Mouse (Mus musculus) c-Kit-positive CD71-positive TER-119-positive erythroid progenitor cells, embryonic 14.5 days (primary cell): ENCODE measurements around the gene Nme4.
"Not testable (repeated sequence)": the region's sequence is repeated elsewhere in the genome, so short reads cannot be mapped to it uniquely, and the experiment has no call there.

Experiments used
- DNase-seq: peaks from one replicate; pipeline ENCODE4 v3.0.0-alpha.2; 2013; ENCODE audit warnings: low spot score

Nme4 gene

GRCm38 (mm10) chr17:26114061-26114460, 18.7 kb upstream of the Nme4 start:
- no peak for DNase-seq

GRCm38 (mm10) chr17:26113181-26113948, 18.0 kb upstream of the Nme4 start, which contains the start of gene Tmem8:
TSS of gene Tmem8 (plus strand) at chr17:26113299.
- no peak for DNase-seq

- DNase-seq, result no peak
These were observed 17.3 kb upstream of the Nme4 start for GRCm38 (mm10) chr17:26112751-26113150.

- DNase-seq, result no peak
These were observed 16.3 kb upstream of the Nme4 start for GRCm38 (mm10) chr17:26111722-26112121.

DNA sequence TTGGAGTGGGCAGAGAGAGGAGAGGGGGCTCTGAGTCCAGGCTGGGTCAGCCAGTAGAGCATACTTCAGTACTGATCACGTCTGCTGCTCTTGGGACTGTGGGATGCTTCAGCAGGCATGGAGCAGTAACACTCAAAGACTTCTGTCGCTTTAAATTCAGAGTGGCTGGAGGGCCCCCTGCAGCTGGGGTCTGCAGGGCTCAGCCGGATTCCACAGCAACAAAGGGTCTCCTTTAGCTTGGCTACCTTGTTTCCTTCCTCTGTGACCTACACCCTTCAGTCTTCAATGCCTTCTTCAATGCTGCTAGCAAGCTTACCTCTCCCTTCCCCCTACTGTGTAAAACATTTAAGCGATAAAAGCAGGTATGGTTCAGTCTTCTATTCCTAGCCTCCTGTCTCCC, 15.6 kb upstream of the Nme4 start:
- no peak for DNase-seq

GRCm38 (mm10) chr17:26110156-26110555, 14.8 kb upstream of the Nme4 start:
- DNase-seq, result no peak

GRCm38 (mm10) chr17:26105619-26106018, 10.2 kb upstream of the Nme4 start:
- DNase-seq, result no peak

GRCm38 (mm10) chr17:26101478-26101877, 6.1 kb upstream of the Nme4 start:
- no peak for DNase-seq

DNA sequence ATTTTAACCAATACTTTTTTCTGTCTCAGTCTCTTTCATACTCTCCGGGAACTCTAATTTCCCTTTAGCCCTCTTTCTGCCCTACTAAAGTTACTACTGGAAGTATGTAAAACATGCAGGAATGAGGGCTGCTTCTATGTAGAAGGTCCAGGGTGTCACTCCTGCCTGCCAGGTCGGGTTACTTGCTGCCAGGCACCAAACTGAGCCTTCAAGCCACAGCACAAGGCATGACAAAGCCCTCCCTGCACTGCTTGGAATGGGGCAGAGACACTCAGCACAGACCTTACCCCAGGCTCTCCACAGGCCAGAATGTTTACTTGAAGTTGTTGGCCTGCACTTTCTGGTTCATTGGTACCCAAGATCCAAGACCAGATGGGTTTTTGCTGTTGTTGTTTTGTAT, 4.8 kb upstream of the Nme4 start:
- no peak for DNase-seq

GRCm38 (mm10) chr17:26099316-26099715, 3.9 kb upstream of the Nme4 start:
- not testable (repeated sequence) for DNase-seq

GRCm38 (mm10) chr17:26098461-26098860, 3.1 kb upstream of the Nme4 start:
- DNase-seq, result no peak

DNA sequence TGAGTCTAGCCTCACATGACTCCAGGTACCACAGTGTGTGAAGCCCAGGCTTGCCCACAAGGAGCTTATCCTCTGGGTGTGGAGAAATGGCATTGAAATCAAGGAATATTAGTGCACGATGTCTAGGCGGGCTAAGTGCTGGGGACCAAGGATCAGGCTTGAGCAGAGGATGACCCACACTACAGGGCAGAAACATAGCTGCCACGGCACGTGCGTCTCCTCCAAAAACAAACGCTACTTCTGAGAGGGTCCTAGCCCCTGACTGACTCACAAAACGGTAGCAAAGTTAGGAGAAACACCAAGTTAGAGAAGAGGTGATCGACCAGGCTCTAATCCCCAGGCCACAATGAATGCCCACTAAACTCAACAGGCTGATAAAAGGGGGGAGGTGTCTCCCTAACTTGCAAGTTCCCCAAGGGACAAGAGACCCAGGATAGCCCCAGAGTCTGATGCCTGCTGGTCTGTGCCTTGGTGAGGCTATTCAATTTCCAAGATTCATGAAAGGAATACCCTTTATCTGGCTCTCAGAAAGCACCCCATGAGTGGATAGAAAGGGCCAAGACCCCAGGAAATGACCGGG, 781 bp downstream of the Nme4 start:
- no peak for DNase-seq

GRCm38 (mm10) chr17:26089905-26090632, 5.3 kb downstream of the Nme4 start, which contains the start of gene Decr2:
TSS of gene Decr2 (minus strand) at chr17:26090337.
- peak; percentile 83 for DNase-seq

DNA sequence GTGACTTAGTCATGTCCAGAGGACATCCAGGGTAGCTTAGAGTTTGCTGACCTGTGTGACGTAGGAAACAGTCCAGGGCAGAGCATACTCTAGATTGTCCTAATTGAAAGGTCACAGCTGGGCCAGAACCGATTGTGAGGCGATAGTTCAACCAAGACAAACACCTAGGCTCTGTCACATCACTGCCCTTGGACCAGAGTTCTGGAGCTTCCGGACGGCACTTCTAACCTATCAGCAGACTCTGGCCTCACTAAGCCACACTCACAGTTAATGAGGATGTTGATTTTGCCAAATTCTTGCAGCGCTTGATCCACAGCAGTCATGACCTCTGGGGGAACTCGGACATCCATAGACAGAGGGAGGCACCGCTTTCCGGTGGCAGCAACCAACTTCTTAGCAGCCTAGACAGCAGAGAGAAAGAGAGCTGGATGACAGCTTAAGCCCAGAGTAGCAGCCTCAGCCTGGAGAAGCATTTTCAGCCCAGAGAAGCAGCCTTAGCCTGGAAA, 8.3 kb downstream of the Nme4 start:
- no peak for DNase-seq

DNA sequence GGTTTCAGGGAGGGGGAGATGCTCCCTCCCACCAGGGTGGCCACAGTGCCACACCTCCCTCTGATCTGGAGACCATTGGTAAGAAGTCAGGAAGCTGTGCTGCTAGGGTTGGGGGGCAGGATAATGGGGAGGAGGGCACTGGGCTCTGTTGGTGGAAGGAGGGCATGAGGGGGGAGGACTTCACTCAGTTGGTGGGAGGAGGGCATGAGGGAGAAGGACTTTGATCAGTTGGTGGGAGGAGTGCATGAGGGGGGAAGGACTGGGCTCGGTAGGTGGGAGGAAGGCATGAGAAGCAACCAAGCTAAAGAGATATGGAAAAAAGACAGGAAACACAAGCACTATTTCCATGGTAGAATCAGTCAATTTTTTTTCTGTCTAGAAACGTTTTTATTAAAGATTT, 14.5 kb downstream of the Nme4 start:
- no peak for DNase-seq

- DNase-seq, result no peak
These were observed 16.6 kb downstream of the Nme4 start for GRCm38 (mm10) chr17:26078851-26079250.

DNA sequence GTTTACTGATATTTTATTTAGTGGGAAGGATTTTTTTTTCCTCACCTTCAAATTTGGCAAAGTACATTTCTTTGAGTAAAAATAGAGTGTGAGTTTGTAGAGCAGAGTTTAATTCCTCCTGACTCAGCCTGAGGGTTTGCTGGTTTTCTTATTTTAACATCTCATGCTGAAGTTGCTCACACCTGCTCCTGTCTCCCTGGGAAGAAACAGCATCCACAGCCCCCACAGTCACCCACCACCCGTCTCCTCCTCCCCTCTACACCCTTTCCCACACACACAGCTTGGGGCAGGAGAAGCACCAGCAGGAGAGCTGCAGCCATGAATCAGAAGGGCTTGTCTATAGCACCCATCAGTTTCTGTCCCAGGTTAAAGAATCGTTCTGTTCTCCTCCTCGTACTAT, 20.2 kb downstream of the Nme4 start:
- no peak for DNase-seq

- no peak for DNase-seq
These were observed 25.3 kb downstream of the Nme4 start for GRCm38 (mm10) chr17:26070136-26070535.

GRCm38 (mm10) chr17:26068831-26069739, 26.3 kb downstream of the Nme4 start, which contains the start of gene Rab11fip3:
TSS of gene Rab11fip3 (minus strand) at chr17:26069555.
- peak; percentile 70 for DNase-seq

- DNase-seq, result no peak
These were observed 27.2 kb downstream of the Nme4 start for GRCm38 (mm10) chr17:26068024-26068830.
